10 mouse cellular contexts compared by ENCODE assay signal in genomic region chr6:16668004-16668403, GRCm38 (mm10).
DNase-seq lines count a peak whose midpoint lies in the region; ATAC-seq and TF ChIP-seq lines count a peak whose summit lies in the region.
"Had no signal": no experiment of that assay in that cellular context is flagged by ENCODE, and none has a peak within 500 bp of the region (broad histone marks: within the 10 kb centered on the region; RNA-seq: fewer than 3 reads in every experiment).

No protein-coding gene starts in this region.

- H3K4me3 ChIP-seq in layer of hippocampus, adult 2 months: no peak overlapping the region
- H3K4me3 ChIP-seq in embryonic facial prominence, embryonic 11.5 days (ENCODE audit: low read depth, low read length): no peak overlapping the region
- H3K4me3 ChIP-seq in intestine, postnatal 0 days (ENCODE audit: low read depth, low read length): no peak overlapping the region
- H3K4me3 ChIP-seq in neural tube, embryonic 13.5 days: no peak overlapping the region
- H3K4me3 ChIP-seq: heart, embryonic 15.5 days had no signal

- no peaks in the 10 kb centered on the region for H3K4me1 ChIP-seq in embryonic facial prominence, embryonic 11.5 days (ENCODE audit: control insufficient read depth, insufficient read depth, low read length)
- H3K4me1 ChIP-seq in intestine, postnatal 0 days (replicated peaks; ENCODE audit: control insufficient read depth, insufficient read depth, low read length): no peaks in the 10 kb centered on the region
- no peaks in the 10 kb centered on the region for H3K4me1 ChIP-seq in neural tube, embryonic 13.5 days (replicated peaks)
- H3K4me1 ChIP-seq: heart, embryonic 15.5 days had no signal

- H3K9me3 ChIP-seq in embryonic facial prominence, embryonic 11.5 days (replicated peaks; ENCODE audit: control insufficient read depth, low read length): no peaks in the 10 kb centered on the region
- H3K9me3 ChIP-seq in intestine, postnatal 0 days (ENCODE audit: control insufficient read depth): no peaks in the 10 kb centered on the region
- H3K9me3 ChIP-seq in neural tube, embryonic 13.5 days: 0 out of 2 replicates have a peak, but pooled peaks cover 6% of the 10 kb centered on the region
- H3K9me3 ChIP-seq: heart, embryonic 15.5 days had no signal

- TF ChIP-seq CTCF in layer of hippocampus, adult 2 months (conservative IDR thresholded peaks at IDR 0.05): peak; percentile 25
- TF ChIP-seq CTCF in intestine, postnatal 0 days (IDR thresholded peaks at IDR 0.05; ENCODE audit: low read depth): peak; percentile 54

- no peak overlapping the region for H3K9ac ChIP-seq in embryonic facial prominence, embryonic 11.5 days (replicated peaks; ENCODE audit: low read length)
- no peak overlapping the region for H3K9ac ChIP-seq in intestine, postnatal 0 days (ENCODE audit: low read depth, low read length)
- no peak overlapping the region for H3K9ac ChIP-seq in neural tube, embryonic 13.5 days
- H3K9ac ChIP-seq: heart, embryonic 15.5 days had no signal

- H3K36me3 ChIP-seq in embryonic facial prominence, embryonic 11.5 days (replicated peaks; ENCODE audit: control insufficient read depth, insufficient read depth, low read depth, low read length): no peaks in the 10 kb centered on the region
- no peaks in the 10 kb centered on the region for H3K36me3 ChIP-seq in intestine, postnatal 0 days (ENCODE audit: control insufficient read depth, insufficient read depth)
- no peaks in the 10 kb centered on the region for H3K36me3 ChIP-seq in neural tube, embryonic 13.5 days
- H3K36me3 ChIP-seq: heart, embryonic 15.5 days had no signal

- intact Hi-C loops in heart, postnatal 36 days (cut with DNase I): no loop called here

- no peak overlapping the region for H3K27ac ChIP-seq in layer of hippocampus, adult 2 months
- no peak overlapping the region for H3K27ac ChIP-seq in embryonic facial prominence, embryonic 11.5 days (replicated peaks; ENCODE audit: low read depth, low read length)
- H3K27ac ChIP-seq in intestine, postnatal 0 days (ENCODE audit: low read depth, low read length): no peak overlapping the region
- no peak overlapping the region for H3K27ac ChIP-seq in neural tube, embryonic 13.5 days (replicated peaks)
- H3K27ac ChIP-seq: heart, embryonic 15.5 days had no signal

- 0% methylated on average over 2 of the region's 2 CpGs for WGBS in embryonic facial prominence, embryonic 11.5 days
- 6% methylated on average over 2 of the region's 2 CpGs for WGBS in intestine, postnatal 0 days
- WGBS in neural tube, embryonic 13.5 days: 2% methylated on average over 2 of the region's 2 CpGs

- ATAC-seq in embryonic facial prominence, embryonic 11.5 days (replicated peaks; ENCODE audit: insufficient number of reproducible peaks, low FRiP score, low TSS enrichment, low read depth): 0 out of 2 replicates have a peak, but pooled peaks have one; percentile 59
- ATAC-seq in intestine, postnatal 0 days: no peak
- ATAC-seq in neural tube, embryonic 13.5 days (ENCODE audit: low read depth): peak; percentile 56; the same call in 1 of the 2 replicates

- H3K27me3 ChIP-seq in embryonic facial prominence, embryonic 11.5 days (ENCODE audit: control insufficient read depth, insufficient read depth, low read length): no peaks in the 10 kb centered on the region
- H3K27me3 ChIP-seq in intestine, postnatal 0 days (replicated peaks; ENCODE audit: control insufficient read depth, insufficient read depth, low read length): no peaks in the 10 kb centered on the region
- no peaks in the 10 kb centered on the region for H3K27me3 ChIP-seq in neural tube, embryonic 13.5 days
- H3K27me3 ChIP-seq: heart, embryonic 15.5 days had no signal

- DNase-seq in layer of hippocampus, adult 2 months (ENCODE audit: low spot score in 2 of 2): no peak
- no peak for DNase-seq in layer of hippocampus, adult 8-10 months (ENCODE audit: low spot score in 2 of 2)
- DNase-seq in embryonic facial prominence, embryonic 11.5 days (ENCODE audit: low spot score): peak; percentile 61
- no peak for DNase-seq in urinary bladder, postnatal 10 days (ENCODE audit: low spot score)
- DNase-seq in heart, postnatal 36 days: no peak
- DNase-seq in layer of hippocampus, postnatal 36 days: no peak
- DNase-seq: cerebellum, adult 11-12 months had no signal

- H3K4me2 ChIP-seq in embryonic facial prominence, embryonic 11.5 days (ENCODE audit: low read depth, low read length): no peak overlapping the region
- H3K4me2 ChIP-seq in intestine, postnatal 0 days (replicated peaks; ENCODE audit: low read depth): no peak overlapping the region
- no peak overlapping the region for H3K4me2 ChIP-seq in neural tube, embryonic 13.5 days
- H3K4me2 ChIP-seq: heart, embryonic 15.5 days had no signal
